Mouse (Mus musculus): ENCODE measurements at regions not wholly inside any gene's neighbourhood (a gene's known extent, or its start where the extent isn't known, plus 50 kb on each side); places are given as distances from the start of the nearest gene placed in this dataset.

DNA sequence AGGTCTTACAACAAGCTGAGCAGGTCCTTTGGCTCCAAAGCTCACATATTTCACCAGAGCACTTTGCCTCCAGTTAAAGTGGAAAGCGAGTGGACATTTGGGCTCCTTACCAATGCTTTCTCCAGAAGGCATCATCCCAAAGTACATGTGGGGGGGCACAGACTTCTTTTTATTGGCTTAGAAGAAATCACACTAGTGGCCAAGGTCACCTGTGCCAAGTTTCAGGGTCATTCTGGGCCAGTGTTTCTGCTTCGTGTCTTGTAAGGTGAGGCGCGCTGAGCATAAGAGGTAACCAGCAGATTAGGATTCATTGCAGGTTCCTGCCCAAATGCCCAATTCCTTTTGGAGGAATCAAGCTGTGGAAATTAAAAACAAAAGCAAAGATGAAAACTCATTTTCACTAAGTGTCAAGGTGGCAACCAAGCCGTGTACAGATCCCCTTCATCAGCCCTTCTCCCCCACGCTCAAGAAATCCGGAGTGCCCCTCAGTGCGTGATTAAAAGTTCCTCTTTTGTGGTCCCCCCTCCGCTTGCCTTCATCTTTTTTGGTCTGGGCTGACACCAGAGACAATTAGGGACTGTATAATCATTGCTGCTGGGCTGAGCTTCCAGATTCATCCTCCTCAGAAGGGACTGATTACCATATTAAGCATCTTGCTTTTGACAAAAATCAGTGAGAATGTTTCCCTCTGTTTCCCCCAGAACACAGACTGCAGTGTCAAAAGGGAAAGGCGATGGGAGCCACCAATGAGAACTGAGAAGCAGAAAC, 222.2 kb upstream of the Ntm start:
- H3K9me3 ChIP-seq, result no peaks in the 10 kb centered on the region

DNA sequence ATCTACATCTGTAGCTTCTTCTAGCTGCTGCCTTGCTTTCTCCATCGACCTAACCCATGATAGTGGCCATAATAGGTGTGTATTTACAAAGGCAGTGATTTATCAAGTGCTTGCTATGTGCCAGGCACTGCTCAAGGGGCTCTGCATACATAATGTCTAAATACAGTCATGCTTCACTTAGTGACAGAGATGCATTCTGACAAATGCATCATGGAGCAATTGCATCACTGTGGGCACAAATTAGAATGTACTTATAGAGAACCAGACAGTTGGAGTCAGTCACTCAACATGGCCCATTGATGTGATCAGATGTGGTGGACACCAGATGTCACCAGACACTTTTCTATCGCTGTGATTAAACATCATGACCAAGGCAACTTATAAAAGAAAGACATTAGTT, 223.3 kb upstream of the Ntm start:
- no peaks in the 10 kb centered on the region for H3K9me3 ChIP-seq
- ATAC-seq, result no peak
- 81% methylated on average over 2 of the region's 2 CpGs for WGBS
- H3K9ac ChIP-seq, result no peak overlapping the region
- no peak overlapping the region for H3K27ac ChIP-seq
- H3K36me3 ChIP-seq, result no peaks in the 10 kb centered on the region
- H3K4me3 ChIP-seq (replicated peaks), result no peak overlapping the region
- H3K27me3 ChIP-seq (replicated peaks), result no peaks in the 10 kb centered on the region
- no peaks in the 10 kb centered on the region for H3K4me1 ChIP-seq (replicated peaks)
- no peak overlapping the region for H3K4me2 ChIP-seq (replicated peaks)

More for the DNA sequence above, 222.2 kb upstream of the Ntm start:
- H3K4me3 ChIP-seq (replicated peaks), result no peak overlapping the region
- WGBS, result 90% methylated on average over 10 of the region's 10 CpGs
- H3K4me2 ChIP-seq (replicated peaks), result no peak overlapping the region
- no peaks in the 10 kb centered on the region for H3K36me3 ChIP-seq
- H3K9ac ChIP-seq, result no peak overlapping the region
- no peak for ATAC-seq
- no peak overlapping the region for H3K27ac ChIP-seq
- no peaks in the 10 kb centered on the region for H3K27me3 ChIP-seq (replicated peaks)
- H3K4me1 ChIP-seq (replicated peaks), result no peaks in the 10 kb centered on the region

DNA sequence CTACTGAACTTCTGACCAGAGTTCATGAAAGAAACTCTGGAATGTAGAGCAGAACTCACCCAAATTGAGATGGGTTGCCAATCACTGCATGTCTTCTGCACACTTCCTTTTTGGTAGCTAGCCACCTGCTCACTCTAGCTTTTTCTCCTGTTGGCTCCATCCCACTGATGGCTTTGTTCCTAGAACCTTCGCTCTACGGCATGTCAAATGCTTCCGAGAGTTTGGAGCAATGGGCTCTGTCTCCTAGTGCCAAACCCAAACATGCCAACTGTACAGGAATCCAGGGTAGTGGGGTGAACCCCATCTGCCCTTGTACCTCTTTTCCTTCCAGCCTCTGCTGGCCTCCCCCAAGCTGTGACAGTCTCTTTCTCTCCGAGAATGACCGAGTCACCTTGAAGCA, 227.1 kb upstream of the Ntm start:
- 95% methylated on average over 5 of the region's 5 CpGs for WGBS
- no peaks in the 10 kb centered on the region for H3K9me3 ChIP-seq
- no peak overlapping the region for H3K27ac ChIP-seq
- no peak overlapping the region for H3K4me2 ChIP-seq (replicated peaks)
- no peaks in the 10 kb centered on the region for H3K4me1 ChIP-seq (replicated peaks)
- ATAC-seq, result no peak
- no peaks in the 10 kb centered on the region for H3K27me3 ChIP-seq (replicated peaks)
- no peak overlapping the region for H3K4me3 ChIP-seq (replicated peaks)
- no peak overlapping the region for H3K9ac ChIP-seq
- H3K36me3 ChIP-seq, result no peaks in the 10 kb centered on the region

DNA sequence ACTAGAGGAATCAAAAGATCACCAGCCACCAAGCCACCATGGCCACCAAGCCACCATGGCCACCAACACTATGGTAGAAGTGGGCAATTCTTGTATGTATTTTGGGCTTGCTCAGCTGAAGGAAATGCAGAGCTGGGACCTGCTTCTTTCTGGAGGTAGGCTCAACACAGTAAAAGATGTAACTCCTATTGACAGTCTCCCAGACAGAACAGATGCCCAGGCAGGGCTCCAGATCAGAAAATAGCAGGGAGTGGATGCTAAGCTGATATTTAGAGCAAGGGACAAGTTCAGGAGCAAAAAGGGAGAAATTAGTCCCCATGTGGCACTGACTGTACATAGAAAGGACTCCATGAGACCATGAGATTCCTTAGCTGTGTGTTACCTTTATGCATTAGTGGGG, 228.2 kb upstream of the Ntm start:
- Histone ChIP-seq H3K9me3 (no peaks in the 10 kb centered on the region), H3K27ac (no peak overlapping the region), H3K4me3 (replicated peaks) (no peak overlapping the region), H3K4me1 (replicated peaks) (no peaks in the 10 kb centered on the region), H3K27me3 (replicated peaks) (no peaks in the 10 kb centered on the region), H3K4me2 (replicated peaks) (no peak overlapping the region), H3K36me3 (no peaks in the 10 kb centered on the region), H3K9ac (no peak overlapping the region)
- ATAC-seq, result no peak

DNA sequence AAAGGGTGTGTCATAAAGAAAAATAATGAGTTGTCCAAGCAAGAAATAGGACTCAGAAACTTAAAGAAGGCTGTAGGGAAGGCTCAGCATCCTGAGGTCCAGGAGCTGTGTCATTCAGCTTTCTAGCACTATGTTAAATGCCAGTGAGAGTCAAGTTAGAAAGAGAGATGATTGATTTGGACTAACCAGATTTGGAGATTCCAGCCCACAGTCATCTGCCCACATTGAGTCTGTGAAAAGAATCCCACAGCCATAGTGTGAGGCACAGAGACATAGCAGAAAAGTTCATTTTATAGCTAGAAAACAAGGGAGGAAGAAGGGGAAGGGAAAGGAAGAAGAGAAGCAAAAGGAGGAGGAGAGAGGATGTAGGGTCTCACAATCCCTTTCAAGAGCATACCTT, 229.0 kb upstream of the Ntm start:
- Histone ChIP-seq H3K4me2 (replicated peaks) (no peak overlapping the region), H3K27ac (no peak overlapping the region), H3K4me1 (replicated peaks) (no peaks in the 10 kb centered on the region), H3K27me3 (replicated peaks) (no peaks in the 10 kb centered on the region), H3K9me3 (no peaks in the 10 kb centered on the region), H3K4me3 (replicated peaks) (no peak overlapping the region), H3K36me3 (no peaks in the 10 kb centered on the region), H3K9ac (no peak overlapping the region)
- no peak for ATAC-seq

DNA sequence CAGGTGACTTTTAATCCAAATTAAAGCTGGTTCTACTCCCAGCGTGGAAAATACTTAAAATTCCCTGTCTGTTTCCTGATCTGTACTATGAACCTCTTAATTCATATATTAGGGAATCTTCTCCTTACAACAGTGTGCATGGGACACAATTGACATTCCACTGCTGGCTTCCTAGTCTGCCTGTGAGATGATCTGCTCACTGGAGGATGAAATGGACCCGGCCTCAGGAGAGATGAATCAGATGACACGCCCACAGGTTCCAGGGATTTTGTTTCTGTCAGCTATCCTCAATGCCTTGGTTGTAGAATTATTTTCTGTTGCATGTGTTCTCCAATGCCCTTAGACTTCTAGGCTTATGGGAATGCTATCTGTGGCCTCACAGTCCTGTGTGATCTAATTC, 231.9 kb upstream of the Ntm start:
- Histone ChIP-seq H3K9ac (no peak overlapping the region), H3K27ac (no peak overlapping the region), H3K4me1 (replicated peaks) (no peaks in the 10 kb centered on the region), H3K4me2 (replicated peaks) (no peak overlapping the region), H3K36me3 (no peaks in the 10 kb centered on the region), H3K9me3 (no peaks in the 10 kb centered on the region), H3K27me3 (replicated peaks) (no peaks in the 10 kb centered on the region), H3K4me3 (replicated peaks) (no peak overlapping the region)
- no peak for ATAC-seq
- 82% methylated on average over 3 of the region's 3 CpGs for WGBS

DNA sequence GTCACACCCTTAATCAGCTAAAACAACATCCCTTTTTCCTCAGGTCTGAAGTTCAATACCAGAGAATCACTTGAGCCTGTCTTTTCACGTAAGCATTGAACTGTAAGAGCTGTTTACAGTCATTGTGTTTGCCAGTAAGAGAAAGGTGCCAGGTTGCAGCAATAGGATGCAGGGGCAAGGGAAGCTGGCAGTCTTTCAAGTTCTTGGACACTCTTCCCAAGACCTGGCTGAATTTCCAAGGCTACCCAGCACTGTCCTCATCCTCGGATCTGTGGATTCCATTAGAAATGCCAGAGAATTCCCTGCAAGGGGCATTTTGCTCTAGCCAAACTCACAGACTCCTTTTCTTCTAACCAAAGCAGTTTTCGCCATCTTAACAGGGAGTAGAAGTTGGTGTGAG, 224.5 kb upstream of the Snx19 start:
- H3K9me3 ChIP-seq, result no peaks in the 10 kb centered on the region
- no peak for ATAC-seq
- H3K4me1 ChIP-seq (replicated peaks), result no peaks in the 10 kb centered on the region
- H3K36me3 ChIP-seq, result no peaks in the 10 kb centered on the region
- H3K4me2 ChIP-seq (replicated peaks), result no peak overlapping the region
- no peak overlapping the region for H3K4me3 ChIP-seq (replicated peaks)
- no peak overlapping the region for H3K9ac ChIP-seq
- H3K27ac ChIP-seq, result no peak overlapping the region
- 79% methylated on average over 3 of the region's 3 CpGs for WGBS
- H3K27me3 ChIP-seq (replicated peaks), result no peaks in the 10 kb centered on the region

DNA sequence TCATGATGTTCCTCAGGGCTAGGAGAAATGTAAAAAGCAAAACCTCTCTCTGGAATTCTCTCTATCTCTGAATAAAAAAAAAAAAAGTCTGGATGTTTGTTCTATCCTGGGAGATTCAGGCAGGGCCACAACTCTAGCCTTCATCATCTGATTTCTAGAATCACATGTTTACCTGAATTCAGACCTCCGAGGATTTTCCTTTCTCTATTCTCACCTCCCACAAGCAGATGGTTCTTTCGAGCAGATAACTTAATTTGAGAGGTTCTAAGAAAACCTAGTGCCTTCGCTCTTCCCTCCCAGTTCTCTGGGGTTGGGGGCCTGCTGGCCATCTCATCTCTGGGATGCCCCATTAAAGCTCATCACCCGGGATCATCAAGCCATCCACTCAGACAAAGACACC, 219.3 kb upstream of the Snx19 start:
- no peak overlapping the region for H3K27ac ChIP-seq
- H3K4me3 ChIP-seq (replicated peaks), result no peak overlapping the region
- H3K9ac ChIP-seq, result no peak overlapping the region
- no peak overlapping the region for H3K4me2 ChIP-seq (replicated peaks)
- no peaks in the 10 kb centered on the region for H3K4me1 ChIP-seq (replicated peaks)
- no peaks in the 10 kb centered on the region for H3K9me3 ChIP-seq
- ATAC-seq, result no peak
- no peaks in the 10 kb centered on the region for H3K27me3 ChIP-seq (replicated peaks)
- no peaks in the 10 kb centered on the region for H3K36me3 ChIP-seq
- 83% methylated on average over 4 of the region's 4 CpGs for WGBS

DNA sequence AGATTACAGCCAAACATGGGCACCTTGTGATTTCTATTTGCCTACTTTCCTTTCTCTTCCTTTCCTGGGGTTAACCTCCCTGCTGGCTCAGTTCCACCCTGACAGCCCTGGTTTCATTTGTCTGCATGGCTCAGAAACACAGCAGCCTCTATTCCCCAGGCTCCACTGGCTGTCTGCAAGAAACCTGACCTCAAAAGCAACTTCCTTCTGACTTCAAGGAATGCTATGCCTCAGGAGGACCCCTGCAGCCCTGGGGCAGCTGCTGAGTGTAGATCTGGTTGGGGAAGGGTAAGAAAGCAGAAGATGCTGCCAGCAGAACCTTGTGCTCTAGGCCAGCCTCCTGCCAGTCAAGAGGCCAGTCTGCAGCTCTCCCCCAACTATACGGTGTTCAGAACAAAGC, 217.1 kb upstream of the Snx19 start:
- 57% methylated on average over 1 of the region's 1 CpGs for WGBS
- H3K9me3 ChIP-seq, result no peaks in the 10 kb centered on the region
- H3K9ac ChIP-seq, result no peak overlapping the region
- no peak overlapping the region for H3K4me2 ChIP-seq (replicated peaks)
- no peak overlapping the region for H3K4me3 ChIP-seq (replicated peaks)
- no peak overlapping the region for H3K27ac ChIP-seq
- no peak for ATAC-seq
- H3K4me1 ChIP-seq (replicated peaks), result no peaks in the 10 kb centered on the region
- no peaks in the 10 kb centered on the region for H3K27me3 ChIP-seq (replicated peaks)
- no peaks in the 10 kb centered on the region for H3K36me3 ChIP-seq

DNA sequence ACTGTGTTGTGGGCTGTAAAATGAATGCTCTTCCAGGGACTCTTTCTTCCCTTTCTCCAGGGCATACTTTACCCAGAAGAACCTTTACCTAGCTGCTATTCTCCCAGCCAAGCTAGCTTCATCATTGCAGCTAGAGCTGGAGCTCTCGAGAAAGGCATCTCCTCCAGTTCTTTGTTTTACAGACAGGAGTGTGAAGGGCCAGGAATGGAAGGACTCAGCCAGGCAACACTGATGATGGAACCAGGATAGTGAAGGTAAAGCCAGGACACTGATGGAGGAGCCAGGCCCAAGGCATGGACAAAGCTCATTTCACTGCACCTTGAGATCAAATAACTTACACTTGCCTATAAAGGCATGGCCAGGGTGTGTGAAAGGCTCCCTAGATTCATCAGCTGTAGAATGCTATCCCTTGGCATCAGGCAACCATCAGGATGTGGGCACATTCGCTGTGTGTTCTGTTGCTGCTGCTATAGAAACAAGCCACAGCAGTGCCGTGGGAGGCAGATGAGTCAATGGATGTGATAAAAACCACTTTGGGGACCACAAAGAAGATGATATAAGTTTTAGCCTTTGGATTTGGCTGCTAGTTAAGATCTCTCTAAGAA, 214.3 kb upstream of the Snx19 start:
- ATAC-seq, result no peak
- Histone ChIP-seq H3K27me3 (replicated peaks) (no peaks in the 10 kb centered on the region), H3K4me3 (replicated peaks) (no peak overlapping the region), H3K4me2 (replicated peaks) (no peak overlapping the region), H3K9me3 (no peaks in the 10 kb centered on the region), H3K27ac (no peak overlapping the region), H3K36me3 (no peaks in the 10 kb centered on the region), H3K4me1 (replicated peaks) (no peaks in the 10 kb centered on the region), H3K9ac (no peak overlapping the region)
- WGBS, result 74% methylated on average over 3 of the region's 3 CpGs

DNA sequence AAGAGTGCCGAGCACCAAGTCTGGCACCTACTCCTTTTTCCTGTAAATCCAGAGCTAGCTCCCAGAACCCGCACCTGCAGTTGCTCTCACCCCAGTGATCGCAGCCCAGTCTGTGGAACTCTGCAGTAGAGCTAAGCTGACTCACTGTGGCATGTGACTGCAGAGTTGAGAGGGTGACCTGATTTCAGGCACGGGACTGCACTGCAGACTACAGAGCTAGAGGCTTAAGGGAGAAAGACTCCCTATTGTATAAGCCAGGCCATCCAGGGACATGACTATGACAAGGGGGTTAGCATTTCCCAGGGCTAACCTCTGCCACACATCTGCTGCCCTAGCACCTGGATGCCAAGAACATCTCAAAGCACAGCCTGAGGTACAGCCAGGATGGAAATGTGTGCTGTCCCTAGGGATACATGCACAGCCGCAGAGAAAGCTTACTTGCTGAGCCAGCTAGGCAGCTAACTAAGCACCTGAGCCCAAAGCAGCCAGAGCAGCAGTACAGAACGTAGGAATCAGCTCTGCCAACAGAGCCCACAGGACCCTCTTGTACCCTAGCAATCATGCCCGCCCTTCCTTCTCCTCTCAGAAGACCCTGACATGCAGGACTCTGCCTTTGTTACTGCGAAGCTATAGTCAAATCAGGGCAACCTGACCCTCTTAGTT, 192.3 kb upstream of the Snx19 start:
- WGBS, result 81% methylated on average over 8 of the region's 8 CpGs
- no peak overlapping the region for H3K4me2 ChIP-seq (replicated peaks)
- H3K27me3 ChIP-seq (replicated peaks), result no peaks in the 10 kb centered on the region
- no peaks in the 10 kb centered on the region for H3K36me3 ChIP-seq
- H3K4me3 ChIP-seq (replicated peaks), result no peak overlapping the region
- H3K9me3 ChIP-seq, result no peaks in the 10 kb centered on the region
- no peak overlapping the region for H3K9ac ChIP-seq
- H3K4me1 ChIP-seq (replicated peaks), result no peaks in the 10 kb centered on the region
- ATAC-seq, result no peak
- no peak overlapping the region for H3K27ac ChIP-seq

DNA sequence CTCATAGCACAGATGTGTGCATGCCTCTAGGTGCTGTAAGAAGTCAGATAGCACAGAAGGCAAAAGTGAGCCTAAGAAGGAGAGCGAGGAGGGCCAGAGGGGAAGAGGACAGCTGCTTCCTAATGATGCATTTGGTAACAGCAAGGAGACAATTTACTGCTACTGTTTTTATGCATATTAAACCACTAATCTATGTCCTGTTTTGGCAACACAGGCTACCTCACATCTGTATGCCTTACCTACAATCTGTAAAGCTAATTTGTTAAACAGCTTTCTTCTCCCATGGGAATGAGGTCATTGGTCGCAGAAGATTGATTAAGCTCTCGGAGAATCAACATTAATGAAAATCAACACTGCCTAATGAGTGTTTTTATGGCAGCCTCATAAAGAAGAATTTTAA, 191.1 kb upstream of the Snx19 start:
- no peak overlapping the region for H3K27ac ChIP-seq
- H3K27me3 ChIP-seq (replicated peaks), result no peaks in the 10 kb centered on the region
- H3K4me3 ChIP-seq (replicated peaks), result no peak overlapping the region
- no peak overlapping the region for H3K9ac ChIP-seq
- H3K9me3 ChIP-seq, result no peaks in the 10 kb centered on the region
- WGBS, result 74% methylated on average over 3 of the region's 3 CpGs
- no peaks in the 10 kb centered on the region for H3K4me1 ChIP-seq (replicated peaks)
- H3K36me3 ChIP-seq, result no peaks in the 10 kb centered on the region
- no peak overlapping the region for H3K4me2 ChIP-seq (replicated peaks)
- ATAC-seq, result no peak

DNA sequence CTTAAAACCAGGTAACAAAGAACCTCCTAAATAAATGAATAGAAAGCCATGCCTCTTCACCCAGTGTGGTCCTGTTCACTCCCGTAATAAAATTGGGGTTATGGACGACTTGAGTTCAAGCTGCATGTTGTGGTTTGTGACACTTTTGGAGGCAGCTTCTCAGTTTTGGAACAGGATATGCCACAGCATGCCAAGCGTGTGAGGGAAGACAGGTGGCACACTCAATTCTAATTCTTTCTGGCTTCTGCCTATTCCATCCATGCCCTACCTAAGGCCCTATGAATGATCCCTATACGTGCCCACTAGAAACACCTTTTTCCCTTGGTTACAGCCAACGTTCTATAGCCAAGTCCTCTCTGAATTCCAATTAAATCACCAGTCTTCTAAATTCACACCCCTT, 184.8 kb upstream of the Snx19 start:
- Histone ChIP-seq H3K9ac (no peak overlapping the region), H3K4me1 (replicated peaks) (no peaks in the 10 kb centered on the region), H3K27ac (no peak overlapping the region), H3K4me3 (replicated peaks) (no peak overlapping the region), H3K4me2 (replicated peaks) (no peak overlapping the region), H3K27me3 (replicated peaks) (no peaks in the 10 kb centered on the region), H3K9me3 (no peaks in the 10 kb centered on the region), H3K36me3 (no peaks in the 10 kb centered on the region)
- WGBS, result 79% methylated on average over 5 of the region's 5 CpGs
- ATAC-seq, result no peak

All from intestine, embryonic 15.5 days (tissue).